ENCODE assay signal across 8 mouse cellular contexts in genomic region chr9:41891206-41891605, GRCm38 (mm10).
DNase-seq lines count a peak whose midpoint lies in the region; ATAC-seq lines count a peak whose summit lies in the region.

No protein-coding gene starts in this region.

- peak overlapping the region; percentile 18; the same call in 1 of the 2 replicates for H3K4me3 ChIP-seq in embryonic facial prominence, embryonic 12.5 days
- H3K4me3 ChIP-seq in hindbrain, embryonic 10.5 days, result peak overlapping the region; percentile 48
- H3K4me3 ChIP-seq in midbrain, embryonic 15.5 days, result peak overlapping the region; percentile 29; the same call in 1 of the 2 replicates

- DNase-seq in layer of hippocampus, postnatal 10 days (ENCODE audit: low spot score in 2 of 2), result peak; percentile 26 to 28
- DNase-seq in layer of hippocampus, postnatal 14 days (ENCODE audit: low spot score in 2 of 2), result no peak
- DNase-seq in hindbrain, embryonic 10.5 days (ENCODE audit: low spot score), result no peak
- DNase-seq in testis, postnatal 14 days (ENCODE audit: low spot score), result no peak
- DNase-seq in adrenal gland, postnatal 10 days, result no peak
- DNase-seq in left cerebral cortex, postnatal 36 days (ENCODE audit: low spot score in 2 of 2), result no peak

- ATAC-seq in embryonic facial prominence, embryonic 12.5 days (ENCODE audit: insufficient number of reproducible peaks, insufficient read depth, low FRiP score, low TSS enrichment), result no peak
- peak; percentile 5; the same call in 1 of the 2 replicates for ATAC-seq in midbrain, embryonic 15.5 days (replicated peaks)

- WGBS in embryonic facial prominence, embryonic 12.5 days, result 43% methylated on average over 7 of the region's 7 CpGs
- WGBS in hindbrain, embryonic 10.5 days, result 48% methylated on average over 7 of the region's 7 CpGs
- WGBS in midbrain, embryonic 15.5 days, result 28% methylated on average over 7 of the region's 7 CpGs

- H3K9ac ChIP-seq in embryonic facial prominence, embryonic 12.5 days, result peak overlapping the region; percentile 53; the same call in 1 of the 2 replicates
- H3K9ac ChIP-seq in midbrain, embryonic 15.5 days, result peak overlapping the region; percentile 43; the same call in 1 of the 2 replicates

- intact Hi-C loops in left cerebral cortex, postnatal 36 days (cut with DNase I), result loop anchor here (2.0 to 5.0 kb wide), 3 partner anchors 60 to 309 kb away; no protein-coding TSS in a partner anchor

- peaks cover 8% of the 10 kb centered on the region for H3K4me1 ChIP-seq in embryonic facial prominence, embryonic 12.5 days
- H3K4me1 ChIP-seq in hindbrain, embryonic 10.5 days (replicated peaks), result peaks cover 27% of the 10 kb centered on the region
- peaks cover 26% of the 10 kb centered on the region for H3K4me1 ChIP-seq in midbrain, embryonic 15.5 days

- no peaks in the 10 kb centered on the region for H3K9me3 ChIP-seq in embryonic facial prominence, embryonic 12.5 days
- no peaks in the 10 kb centered on the region for H3K9me3 ChIP-seq in hindbrain, embryonic 10.5 days
- no peaks in the 10 kb centered on the region for H3K9me3 ChIP-seq in midbrain, embryonic 15.5 days

- peak overlapping the region; percentile 48 for H3K4me2 ChIP-seq in embryonic facial prominence, embryonic 12.5 days (replicated peaks)
- peak overlapping the region; percentile 54 for H3K4me2 ChIP-seq in midbrain, embryonic 15.5 days

- H3K27me3 ChIP-seq in embryonic facial prominence, embryonic 12.5 days, result no peaks in the 10 kb centered on the region
- H3K27me3 ChIP-seq in hindbrain, embryonic 10.5 days (ENCODE audit: insufficient read depth, poor library complexity, severe bottlenecking), result no peaks in the 10 kb centered on the region
- H3K27me3 ChIP-seq in midbrain, embryonic 15.5 days (replicated peaks), result no peaks in the 10 kb centered on the region

- H3K36me3 ChIP-seq in embryonic facial prominence, embryonic 12.5 days, result no peaks in the 10 kb centered on the region
- H3K36me3 ChIP-seq in hindbrain, embryonic 10.5 days, result no peaks in the 10 kb centered on the region
- H3K36me3 ChIP-seq in midbrain, embryonic 15.5 days (replicated peaks), result no peaks in the 10 kb centered on the region

- peak overlapping the region; percentile 98 for H3K27ac ChIP-seq in embryonic facial prominence, embryonic 12.5 days
- H3K27ac ChIP-seq in hindbrain, embryonic 10.5 days, result peak overlapping the region; percentile 95
- peak overlapping the region; percentile 93 for H3K27ac ChIP-seq in midbrain, embryonic 15.5 days

Comparison
In these comparisons a context has a peak if more than half of its experiments do, and no peak if none do; other contexts are left out.
1. DNase-seq: peak in layer of hippocampus, postnatal 10 days (2 of 2); none in layer of hippocampus, postnatal 14 days (0 of 2), hindbrain, embryonic 10.5 days (single experiment), testis, postnatal 14 days (single experiment), adrenal gland, postnatal 10 days (single experiment) and left cerebral cortex, postnatal 36 days (0 of 2).
2. Peak in every context shown above with its lines, with median percentiles within 50 percentile points of each other: H3K27ac ChIP-seq and H3K4me3 ChIP-seq.